Mouse (Mus musculus): ENCODE measurements around the gene Erlin1. TPM values are rescaled to one million over a fixed set of nuclear protein-coding genes. Genes with fewer than 3 reads are reported as not detected.

Gene Erlin1
- total and polyA plus RNA-seq, 3 experiments = 9.7 to 26.6 (median 22.7) TPM

GRCm38 (mm10) chr19:44074986-44075385, 5.4 kb upstream of the Erlin1 start:
- Histone ChIP-seq H3K9ac (ENCODE audit: insufficient read depth, low read depth) (no peak overlapping the region), H3K9me3 (replicated peaks; ENCODE audit: low read length) (no peaks in the 10 kb centered on the region), H3K4me2 (ENCODE audit: insufficient read depth, low read depth, poor library complexity, severe bottlenecking) (no peak overlapping the region), H3K27me3 (replicated peaks) (no peaks in the 10 kb centered on the region), H3K36me3 (replicated peaks in 1 of 2; ENCODE audit: control insufficient read depth in 1 of 2, insufficient read depth in 1 of 2, low read length in 1 of 2) (peaks cover 35 to 77% of the 10 kb centered on the region in 2 experiments), H3K27ac (ENCODE audit: insufficient read depth, low read depth) (no peak overlapping the region), H3K4me3 (replicated peaks in 1 of 3; ENCODE audit: low read depth in 2 of 3, low read length in 2 of 3, poor library complexity in 1 of 3) (no peak overlapping the region), H3K4me1 (ENCODE audit: control insufficient read depth in 1 of 2, insufficient read depth in 2 of 2) (peaks cover 0 to 4% of the 10 kb centered on the region in 2 experiments; a peak in 2 of 4 replicates), H3K79me2 (replicated peaks; ENCODE audit: control insufficient read depth, extremely low read depth, insufficient read depth, poor library complexity, severe bottlenecking) (no peaks in the 10 kb centered on the region)
- no peak for TF ChIP-seq JUND (conservative IDR thresholded peaks at IDR 0.05; ENCODE audit: low read depth, low read length)
- no peak for TF ChIP-seq CTCF (conservative IDR thresholded peaks at IDR 0.05 in 1 of 2, IDR thresholded peaks at IDR 0.05 in 1 of 2; ENCODE audit: low read depth in 2 of 2, low read length in 2 of 2)
- TF ChIP-seq NRF1 (IDR thresholded peaks at IDR 0.05; ENCODE audit: low read depth, low read length) = no peak
- no peak for TF ChIP-seq MAX (IDR thresholded peaks at IDR 0.05; ENCODE audit: low read length)
- TF ChIP-seq MAZ (IDR thresholded peaks at IDR 0.05; ENCODE audit: low read depth, low read length) = no peak
- dilution Hi-C loops (cut with MboI; ENCODE audit: extremely low pct_ligation_motif_present, extremely low pct_unique_long_range_greater_than_20kb, low sequenced_read_pairs) (no loop called here), in situ Hi-C loops (cut with MboI; ENCODE audit: low pct_ligation_motif_present, low pct_unique_long_range_greater_than_20kb, low sequenced_read_pairs) (no loop called here)
- no peak for DNase-seq (ENCODE audit: extremely low read depth)

- H3K27me3 ChIP-seq (replicated peaks) = no peaks in the 10 kb centered on the region
- no peak overlapping the region for H3K27ac ChIP-seq (ENCODE audit: insufficient read depth, low read depth)
- no peak overlapping the region for H3K9ac ChIP-seq (ENCODE audit: insufficient read depth, low read depth)
- DNase-seq (ENCODE audit: extremely low read depth) = no peak
- dilution Hi-C loops (cut with MboI; ENCODE audit: extremely low pct_ligation_motif_present, extremely low pct_unique_long_range_greater_than_20kb, low sequenced_read_pairs) = no loop called here
- TF ChIP-seq KAT2A (IDR thresholded peaks at IDR 0.05; ENCODE audit: insufficient replicate concordance, low read length) (no peak), MYC (IDR thresholded peaks at IDR 0.05; ENCODE audit: low read depth, low read length) (no peak), POLR2AphosphoS2 (IDR thresholded peaks at IDR 0.05; ENCODE audit: low read depth, low read length) (no peak), NRF1 (IDR thresholded peaks at IDR 0.05; ENCODE audit: low read depth, low read length) (no peak), SMC3 (IDR thresholded peaks at IDR 0.05; ENCODE audit: low read depth, low read length) (no peak), USF2 (conservative IDR thresholded peaks at IDR 0.05; ENCODE audit: low read depth, low read length) (no peak), JUND (conservative IDR thresholded peaks at IDR 0.05; ENCODE audit: low read depth, low read length) (no peak), ZC3H11A (IDR thresholded peaks at IDR 0.05; ENCODE audit: low read depth, low read length) (no peak), EP300 (IDR thresholded peaks at IDR 0.05; ENCODE audit: low read length) (no peak), CHD2 (IDR thresholded peaks at IDR 0.05; ENCODE audit: low read length) (no peak), MXI1 (IDR thresholded peaks at IDR 0.05; ENCODE audit: low read depth, low read length) (no peak), MAX (IDR thresholded peaks at IDR 0.05; ENCODE audit: low read length) (no peak), NELFE (IDR thresholded peaks at IDR 0.05; ENCODE audit: low read depth, low read length) (no peak), GABPA (IDR thresholded peaks at IDR 0.05; ENCODE audit: insufficient replicate concordance, low read depth, low read length) (no peak), RAD21 (IDR thresholded peaks at IDR 0.05; ENCODE audit: low read depth, low read length) (no peak), ZNF384 (IDR thresholded peaks at IDR 0.05; ENCODE audit: low read depth, low read length) (no peak)
- H3K79me2 ChIP-seq (replicated peaks; ENCODE audit: control insufficient read depth, extremely low read depth, insufficient read depth, poor library complexity, severe bottlenecking) = peaks cover 7% of the 10 kb centered on the region
- H3K9me3 ChIP-seq (replicated peaks; ENCODE audit: low read length) = no peaks in the 10 kb centered on the region
- H3K4me2 ChIP-seq (ENCODE audit: insufficient read depth, low read depth, poor library complexity, severe bottlenecking) = no peak overlapping the region
- peaks cover 11 to 44% of the 10 kb centered on the region in 2 experiments for H3K36me3 ChIP-seq (replicated peaks in 1 of 2; ENCODE audit: control insufficient read depth in 1 of 2, insufficient read depth in 1 of 2, low read length in 1 of 2)
- H3K4me3 ChIP-seq (replicated peaks in 1 of 3; ENCODE audit: low read depth in 2 of 3, low read length in 2 of 3, poor library complexity in 1 of 3) = no peak overlapping the region
- in situ Hi-C loops (cut with MboI; ENCODE audit: low pct_ligation_motif_present, low pct_unique_long_range_greater_than_20kb, low sequenced_read_pairs) = no loop called here
- H3K4me1 ChIP-seq (ENCODE audit: control insufficient read depth in 1 of 2, insufficient read depth in 2 of 2) = peaks cover 2 to 27% of the 10 kb centered on the region in 2 experiments; a peak in 3 of 4 replicates
Measured at GRCm38 (mm10) chr19:44071166-44071565, 1.6 kb upstream of the Erlin1 start.
